Mouse (Mus musculus) mouse trophoblast stem cell (cell line): ENCODE data around the gene Tex45.

ENCODE experiments used
- in situ Hi-C, 2 experiments: fragments of 300-500 bp; cut with MseI, MboI; formaldehyde crosslinking; loops; 2 replicates in 1 of 2; 3 replicates in 1 of 2; pipeline ENCODE4 v1.15.1; 2025

The Tex45 gene

DNA sequence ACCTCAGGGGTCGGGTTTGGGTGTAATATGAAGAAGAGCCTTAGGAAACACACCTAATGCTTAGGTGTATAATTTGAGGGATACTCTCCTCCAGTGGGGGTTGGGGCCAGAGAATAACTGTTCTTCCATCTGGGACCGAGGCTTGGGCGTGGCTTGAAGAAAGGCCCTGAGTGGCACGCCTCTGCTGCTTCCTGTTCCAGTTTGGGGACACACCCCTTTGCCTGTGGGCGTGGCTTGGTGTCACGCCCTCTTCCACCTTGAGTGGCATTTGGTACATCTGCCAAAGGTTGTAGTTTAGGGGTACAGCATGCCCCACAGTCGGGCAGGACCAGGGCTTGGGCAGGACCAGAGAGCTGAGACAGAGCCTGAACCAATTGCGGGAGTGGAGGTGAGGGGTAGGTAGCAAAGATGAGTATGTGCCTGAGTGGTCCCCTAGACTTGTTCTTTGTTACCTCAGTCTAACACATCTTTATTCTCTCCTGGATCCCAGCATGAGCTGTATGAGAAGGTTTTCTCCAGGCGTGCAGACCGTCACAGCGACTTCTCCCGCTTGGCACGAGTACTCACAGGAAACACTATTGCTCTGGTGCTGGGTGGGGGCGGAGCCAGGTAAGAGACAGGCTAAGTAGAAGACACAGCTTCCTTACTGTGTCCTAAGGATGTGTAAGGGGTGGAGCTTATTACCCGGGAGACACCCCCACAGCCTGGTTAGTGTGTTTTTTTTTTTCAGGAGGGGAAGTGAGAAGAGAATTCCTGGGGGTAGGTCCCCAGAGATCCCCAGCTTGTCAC is 65.6 kb downstream of the Tex45 start:
- in situ Hi-C loops: no loop called here
